Mouse (Mus musculus) right cerebral cortex, adult 2 months (tissue): Measurements from ENCODE around the gene Tifa.

ENCODE experiments used
- DNase-seq, 2 experiments: peaks; one replicate each; pipeline ENCODE4 v3.0.0; 2021 to 2022; ENCODE audit warnings: low spot score in 2 of 2

Gene Tifa

GRCm38 (mm10) chr3:127823886-127824863 lies 34.6 kb downstream of the Tifa start:
- DNase-seq, result no peak

- DNase-seq, result no peak
These were observed 36.9 kb downstream of the Tifa start for GRCm38 (mm10) chr3:127826503-127826902.

GRCm38 (mm10) chr3:127827123-127827522 lies 37.5 kb downstream of the Tifa start:
- no peak for DNase-seq

GRCm38 (mm10) chr3:127830183-127830582 lies 40.6 kb downstream of the Tifa start:
- no peak for DNase-seq

GRCm38 (mm10) chr3:127831079-127831478 lies 41.5 kb downstream of the Tifa start:
- no peak for DNase-seq

- DNase-seq, result no peak
These were observed 44.4 kb downstream of the Tifa start for GRCm38 (mm10) chr3:127834040-127834439.

- no peak for DNase-seq
These were observed 46.0 kb downstream of the Tifa start for GRCm38 (mm10) chr3:127835594-127835993.

GRCm38 (mm10) chr3:127836798-127837153 lies 47.2 kb downstream of the Tifa start:
- DNase-seq, result no peak

- DNase-seq, result peak; percentile 96 to 97
These were observed 47.7 kb downstream of the Tifa start, which contains the start of gene Ap1ar for GRCm38 (mm10) chr3:127837154-127837865. TSS of gene Ap1ar (minus strand) at chr3:127837523.

GRCm38 (mm10) chr3:127837972-127838644 lies 48.5 kb downstream of the Tifa start:
- no peak for DNase-seq

GRCm38 (mm10) chr3:127841926-127842325 lies 52.3 kb downstream of the Tifa start:
- no peak for DNase-seq

GRCm38 (mm10) chr3:127843324-127843940 lies 53.8 kb downstream of the Tifa start:
- no peak for DNase-seq

- DNase-seq, result no peak
These were observed 54.3 kb downstream of the Tifa start for GRCm38 (mm10) chr3:127843941-127844327.

GRCm38 (mm10) chr3:127848088-127848808 lies 58.6 kb downstream of the Tifa start:
- DNase-seq, result no peak

GRCm38 (mm10) chr3:127849922-127850321 lies 60.3 kb downstream of the Tifa start:
- DNase-seq, result no peak

- DNase-seq, result no peak
These were observed 61.4 kb downstream of the Tifa start for GRCm38 (mm10) chr3:127850776-127851646.

GRCm38 (mm10) chr3:127852722-127853121 lies 63.1 kb downstream of the Tifa start:
- DNase-seq, result no peak

- peak; percentile 68 to 80 for DNase-seq
These were observed 64.0 kb downstream of the Tifa start for GRCm38 (mm10) chr3:127853431-127854206.

- no peak for DNase-seq
These were observed 71.7 kb downstream of the Tifa start for GRCm38 (mm10) chr3:127861340-127861739.
